Mouse (Mus musculus) bone marrow macrophage, adult 2 months (primary cell): ENCODE measurements around the gene Arid4b. TPM values are rescaled to one million over a fixed set of nuclear protein-coding genes. Genes with fewer than 3 reads are reported as not detected.
A peak's percentile ranks its signal among the peaks of the same experiment; 100 is the strongest.
"Not testable (repeated sequence)": the region's sequence is repeated elsewhere in the genome, so short reads cannot be mapped to it uniquely, and the experiment has no call there.

Source experiments
- H3K27ac ChIP-seq: 2 replicates; pipeline ENCODE4 v1.5.1; 2012; ENCODE audit warnings: low read depth, low read length; ENCODE audit not compliant: insufficient read depth
- H3K4me1 ChIP-seq: 2 replicates; pipeline ENCODE4 v1.6.1; 2012; ENCODE audit warnings: low read length; ENCODE audit not compliant: control insufficient read depth, insufficient read depth
- H3K4me3 ChIP-seq: 2 replicates; pipeline ENCODE4 v1.5.1; 2012; ENCODE audit warnings: mild to moderate bottlenecking, low read length, moderate library complexity; ENCODE audit not compliant: insufficient read depth
- CTCF ChIP-seq: IDR thresholded peaks from 2 replicates; pipeline ENCODE4 v1.5.1; 2012; ENCODE audit warnings: low read depth, mild to moderate bottlenecking, low read length, moderate library complexity
- POLR2A ChIP-seq: IDR thresholded peaks from 2 replicates; pipeline ENCODE4 v1.6.1; 2012; ENCODE audit warnings: mild to moderate bottlenecking, low read depth, low read length, borderline replicate concordance
- polyA plus RNA-seq: library from polyadenylated mRNA; stranded (reverse); fragments of >200 nt; gene quantifications from 2 replicates; pipeline ENCODE4 v1.2.4, GENCODE M21; 2012; ENCODE audit not compliant: missing spikeins, insufficient read depth, insufficient read length

Gene Arid4b
- polyA plus RNA-seq = 28.0 and 32.5 TPM in 2 replicates

- Histone ChIP-seq H3K4me1 (peaks cover 13% of the 10 kb centered on the region), H3K27ac (peak within 1 kb of the TSS; percentile 76), H3K4me3 (peak within 1 kb of the TSS; percentile 85)
- TF ChIP-seq CTCF = no peak
- TF ChIP-seq POLR2A = no peak
Measured at GRCm38 (mm10) chr13:14063013-14063941, at the start of gene Arid4b, which contains the start of gene Ggps1. Arid4b (plus strand) TSS chr13:14063232. Ggps1 (minus strand) TSS chr13:14063488.

- Histone ChIP-seq H3K4me3 (no peak overlapping the region), H3K4me1 (0 out of 2 replicates have a peak, but pooled peaks cover 2% of the 10 kb centered on the region), H3K27ac (no peak overlapping the region)
- no peak for TF ChIP-seq CTCF
- TF ChIP-seq POLR2A = no peak
Measured at GRCm38 (mm10) chr13:14014001-14014400, 49.0 kb upstream of the Arid4b start.

- TF ChIP-seq CTCF = no peak
- no peak for TF ChIP-seq POLR2A
- H3K4me3 ChIP-seq = no peak overlapping the region
- H3K4me1 ChIP-seq = 0 out of 2 replicates have a peak, but pooled peaks cover 2% of the 10 kb centered on the region
- H3K27ac ChIP-seq = no peak overlapping the region
Measured at GRCm38 (mm10) chr13:14014540-14014939, 48.5 kb upstream of the Arid4b start.

- Histone ChIP-seq H3K4me3 (no peak overlapping the region), H3K27ac (no peak overlapping the region)
Measured at GRCm38 (mm10) chr13:14015609-14016008, 47.4 kb upstream of the Arid4b start.

GRCm38 (mm10) chr13:14018283-14018682, 44.7 kb upstream of the Arid4b start:
- no peak overlapping the region for H3K27ac ChIP-seq
- no peak for TF ChIP-seq CTCF
- no peak for TF ChIP-seq POLR2A
- H3K4me3 ChIP-seq = no peak overlapping the region
- H3K4me1 ChIP-seq = 0 out of 2 replicates have a peak, but pooled peaks cover 2% of the 10 kb centered on the region

More at GRCm38 (mm10) chr13:14015609-14016008, 47.4 kb upstream of the Arid4b start:
- TF ChIP-seq CTCF (no peak), POLR2A (no peak)
- 0 out of 2 replicates have a peak, but pooled peaks cover 2% of the 10 kb centered on the region for H3K4me1 ChIP-seq

GRCm38 (mm10) chr13:14018852-14019251, 44.2 kb upstream of the Arid4b start:
- Histone ChIP-seq H3K4me1 (0 out of 2 replicates have a peak, but pooled peaks cover 2% of the 10 kb centered on the region), H3K4me3 (no peak overlapping the region), H3K27ac (no peak overlapping the region)
- TF ChIP-seq CTCF (no peak), POLR2A (no peak)

GRCm38 (mm10) chr13:14021417-14021816, 41.6 kb upstream of the Arid4b start:
- not testable (repeated sequence) for H3K27ac ChIP-seq, H3K4me1 ChIP-seq, H3K4me3 ChIP-seq

GRCm38 (mm10) chr13:14025554-14025953, 37.5 kb upstream of the Arid4b start:
- no peak overlapping the region for H3K4me3 ChIP-seq
- no peaks in the 10 kb centered on the region for H3K4me1 ChIP-seq
- H3K27ac ChIP-seq = no peak overlapping the region
- TF ChIP-seq POLR2A = no peak
- no peak for TF ChIP-seq CTCF

GRCm38 (mm10) chr13:14026154-14026820, 36.7 kb upstream of the Arid4b start:
- TF ChIP-seq CTCF = no peak
- no peak for TF ChIP-seq POLR2A
- Histone ChIP-seq H3K27ac (no peak overlapping the region), H3K4me3 (no peak overlapping the region), H3K4me1 (no peaks in the 10 kb centered on the region)
